Comparison of ENCODE assay signal across 15 mouse cellular contexts in the genomic region with DNA sequence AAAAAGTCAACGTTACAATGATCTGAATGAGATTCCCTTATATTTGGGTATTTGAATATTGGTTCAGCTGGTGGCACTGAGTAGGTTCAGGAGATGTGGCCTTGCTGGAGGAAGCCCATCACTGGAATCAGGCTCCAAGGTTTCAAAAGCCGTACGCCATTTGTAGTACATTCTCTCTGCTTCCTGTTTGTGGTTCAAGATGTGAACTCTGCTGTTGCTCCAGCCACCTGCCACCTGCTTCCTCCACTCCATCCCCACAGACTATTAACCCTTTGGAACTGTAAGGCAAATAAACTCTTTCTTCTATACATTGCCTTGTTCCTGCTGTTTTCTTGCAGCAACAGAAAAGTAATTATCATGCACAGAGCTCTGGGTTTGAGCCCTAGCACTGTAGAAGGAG. TPM values are rescaled to one million over a fixed set of nuclear protein-coding genes. Genes with fewer than 3 reads are reported as not detected.
DNase-seq lines count a peak whose midpoint lies in the region; ATAC-seq lines count a peak whose summit lies in the region.
"Had no signal": no experiment of that assay in that cellular context is flagged by ENCODE, and none has a peak within 500 bp of the region (broad histone marks: within the 10 kb centered on the region; RNA-seq: fewer than 3 reads in every experiment).

No protein-coding gene starts in this region.

- peak; percentile 46 for DNase-seq in A20 (ENCODE audit: low read depth, low spot score)
- peak; percentile 68 for DNase-seq in thymus, postnatal 0 days (ENCODE audit: low spot score)
- no peak for DNase-seq in ovary, postnatal 36 days (ENCODE audit: low spot score)
- no peak for DNase-seq in heart, adult 11 months
- DNase-seq in adrenal gland, postnatal 36 days = no peak
- no peak for DNase-seq in frontal cortex, postnatal 10 days (ENCODE audit: low spot score in 2 of 2)
- DNase-seq: cerebellum, adult 11 months; cerebellum, adult 9-10 months; cerebellum, postnatal 25 days; gastrocnemius, postnatal 14 days; heart, postnatal 36 days had no signal

- ATAC-seq in hematopoietic stem cell, adult 5-6 weeks (replicated peaks in 1 of 2; ENCODE audit: insufficient read depth in 1 of 2, low FRiP score in 2 of 2, low TSS enrichment in 1 of 2, low read depth in 1 of 2, poor library complexity in 2 of 2, severe bottlenecking in 2 of 2) = peak; percentile 75 to 80
- ATAC-seq: forebrain, embryonic 16.5 days; hindbrain, embryonic 16.5 days; inflammation-experienced regulatory T-cells, adult 6 months had no signal

RNA-seq across cellular contexts. Expression of a gene that starts 27.6 kb away (rescaled TPM):
- total RNA-seq in hematopoietic stem cell, adult 5-6 weeks (2017) = 51.6 and 63.2 TPM in 2 replicates
- 67.5 and 72.9 TPM in 2 replicates for polyA plus RNA-seq in thymus, postnatal 0 days (2015; fragmentation: Nextera tagmentation; extraction: Ambion mirVana)
- 100 to 1,000 TPM; 105 to 110 TPM for total RNA-seq in adrenal gland, postnatal 36 days (2021)

RNA-seq across cellular contexts. Expression of a gene that starts 27.8 kb away (rescaled TPM):
- total RNA-seq in hematopoietic stem cell, adult 5-6 weeks (2017) = 5.8 and 7.5 TPM in 2 replicates
- 4.5 and 5.6 TPM in 2 replicates for polyA plus RNA-seq in thymus, postnatal 0 days (2015; fragmentation: Nextera tagmentation; extraction: Ambion mirVana)
- 10 to 100 TPM; 17.4 to 19.3 TPM for total RNA-seq in adrenal gland, postnatal 36 days (2021)

Comparison
In these comparisons a context has a peak if more than half of its experiments do, and no peak if none do; other contexts are left out.
1. DNase-seq: peak in A20 (single experiment) and thymus, postnatal 0 days (single experiment); none in ovary, postnatal 36 days (single experiment), heart, adult 11 months (single experiment), adrenal gland, postnatal 36 days (0 of 2) and frontal cortex, postnatal 10 days (0 of 2).